Mouse (Mus musculus): ENCODE results near the gene Trp53i13.

- TF ChIP-seq POLR2A (IDR thresholded peaks at IDR 0.05; ENCODE audit: low read depth, low read length) (no peak; the same call in 1 of the 2 replicates), CTCF (IDR thresholded peaks at IDR 0.05; ENCODE audit: extremely low read depth, insufficient read length, insufficient replicate concordance, low read depth, low read length) (no peak)
Observed at GRCm38 (mm10) chr11:77505291-77505980, 10.3 kb downstream of the Trp53i13 start.

Measured in small intestine, adult 2 months (tissue).